Mouse (Mus musculus) embryonic facial prominence, embryonic 15.5 days (tissue): Measurements from ENCODE around the gene Fam19a5. TPM values are rescaled to one million over a fixed set of nuclear protein-coding genes. Genes with fewer than 3 reads are reported as not detected.

Experiments
- ATAC-seq: fragments of 200-750 bp; cut with Nextera tagmentation; 2 replicates; pipeline ENCODE4 v1.8.0; 2017; ENCODE audit warnings: low read depth, moderate TSS enrichment; ENCODE audit not compliant: insufficient number of reproducible peaks, low FRiP score, low TSS enrichment
- H3K27ac ChIP-seq: fragments of 300-500 bp; sonication (generic); replicated peaks from 2 replicates; pipeline ENCODE4 v1.5.1; 2015; ENCODE audit warnings: mild to moderate bottlenecking, inconsistent platforms
- H3K27me3 ChIP-seq: fragments of 300-500 bp; sonication (generic); 2 replicates; pipeline ENCODE4 v1.6.1; 2015; ENCODE audit warnings: inconsistent platforms
- H3K36me3 ChIP-seq: fragments of 300-500 bp; sonication (generic); 2 replicates; pipeline ENCODE4 v1.6.1; 2015; ENCODE audit warnings: mild to moderate bottlenecking, inconsistent platforms
- H3K4me1 ChIP-seq: fragments of 300-500 bp; sonication (generic); 2 replicates; pipeline ENCODE4 v1.6.1; 2015; ENCODE audit warnings: inconsistent platforms
- H3K4me2 ChIP-seq: fragments of 300-500 bp; sonication (generic); replicated peaks from 2 replicates; pipeline ENCODE4 v1.6.1; 2015; ENCODE audit warnings: mild to moderate bottlenecking, inconsistent platforms
- H3K4me3 ChIP-seq: fragments of 300-500 bp; sonication (generic); replicated peaks from 2 replicates; pipeline ENCODE4 v1.5.1; 2015; ENCODE audit warnings: mild to moderate bottlenecking, inconsistent platforms
- H3K9ac ChIP-seq: fragments of 300-500 bp; sonication (generic); 2 replicates; pipeline ENCODE4 v1.6.1; 2015; ENCODE audit warnings: inconsistent platforms
- H3K9me3 ChIP-seq: fragments of 300-500 bp; sonication (generic); replicated peaks from 2 replicates; pipeline ENCODE4 v1.6.1; 2016; ENCODE audit warnings: inconsistent platforms
- WGBS: fragments of 180-500 bp; shearing (Covaris S2); methylation state at CpG from one replicate; pipeline ENCODE4 v1.1.7; 2015; 5-methylcytosine and 5-hydroxymethylcytosine counted together
- polyA plus RNA-seq: library from polyadenylated mRNA; unstranded; fragments of >200 nt; fragmentation: Nextera tagmentation; extraction: Ambion mirVana; gene quantifications from 2 replicates; pipeline ENCODE4 v1.2.1, GENCODE M21; 2015

Fam19a5 gene
- polyA plus RNA-seq, 1 experiment from 2014 or later: 4.1 TPM

- H3K9ac ChIP-seq: no peak overlapping the region
- no peaks in the 10 kb centered on the region for H3K27me3 ChIP-seq
- no peak overlapping the region for H3K4me3 ChIP-seq
- no peak overlapping the region for H3K4me2 ChIP-seq
- H3K36me3 ChIP-seq: no peaks in the 10 kb centered on the region
- H3K4me1 ChIP-seq: peaks cover 6% of the 10 kb centered on the region
- 57% methylated on average over 5 of the region's 5 CpGs for WGBS
- no peaks in the 10 kb centered on the region for H3K9me3 ChIP-seq
- ATAC-seq: no peak
- no peak overlapping the region for H3K27ac ChIP-seq
These were observed 124.0 kb downstream of the Fam19a5 start for GRCm38 (mm10) chr15:87668112-87668511.

GRCm38 (mm10) chr15:87671929-87672328 is 127.8 kb downstream of the Fam19a5 start:
- Histone ChIP-seq H3K27ac (no peak overlapping the region), H3K9me3 (no peaks in the 10 kb centered on the region), H3K9ac (no peak overlapping the region), H3K4me2 (no peak overlapping the region), H3K27me3 (no peaks in the 10 kb centered on the region), H3K4me3 (no peak overlapping the region), H3K4me1 (peaks cover 6% of the 10 kb centered on the region), H3K36me3 (no peaks in the 10 kb centered on the region)
- WGBS: 77% methylated on average over 9 of the region's 9 CpGs
- ATAC-seq: no peak

GRCm38 (mm10) chr15:87678711-87679110 is 134.6 kb downstream of the Fam19a5 start:
- 43% methylated on average over 6 of the region's 6 CpGs for WGBS
- no peaks in the 10 kb centered on the region for H3K27me3 ChIP-seq
- H3K4me3 ChIP-seq: no peak overlapping the region
- H3K4me2 ChIP-seq: no peak overlapping the region
- ATAC-seq: no peak
- no peak overlapping the region for H3K9ac ChIP-seq
- H3K9me3 ChIP-seq: no peaks in the 10 kb centered on the region
- H3K4me1 ChIP-seq: peaks cover 7% of the 10 kb centered on the region; the same call in 1 of the 2 replicates
- no peak overlapping the region for H3K27ac ChIP-seq
- no peaks in the 10 kb centered on the region for H3K36me3 ChIP-seq

GRCm38 (mm10) chr15:87682410-87682809 is 138.3 kb downstream of the Fam19a5 start:
- Histone ChIP-seq H3K4me1 (peaks cover 7% of the 10 kb centered on the region; the same call in 1 of the 2 replicates), H3K4me3 (no peak overlapping the region), H3K4me2 (no peak overlapping the region), H3K36me3 (no peaks in the 10 kb centered on the region), H3K27me3 (no peaks in the 10 kb centered on the region), H3K9me3 (no peaks in the 10 kb centered on the region), H3K27ac (no peak overlapping the region), H3K9ac (no peak overlapping the region)
- no peak for ATAC-seq
- 29% methylated on average over 3 of the region's 3 CpGs for WGBS

GRCm38 (mm10) chr15:87686415-87687040 is 142.4 kb downstream of the Fam19a5 start:
- no peak overlapping the region for H3K4me3 ChIP-seq
- H3K4me1 ChIP-seq: no peaks in the 10 kb centered on the region
- no peak for ATAC-seq
- no peak overlapping the region for H3K4me2 ChIP-seq
- no peak overlapping the region for H3K9ac ChIP-seq
- H3K27me3 ChIP-seq: no peaks in the 10 kb centered on the region
- 53% methylated on average over 10 of the region's 10 CpGs for WGBS
- no peaks in the 10 kb centered on the region for H3K36me3 ChIP-seq
- H3K9me3 ChIP-seq: no peaks in the 10 kb centered on the region
- H3K27ac ChIP-seq: no peak overlapping the region

- H3K27ac ChIP-seq: no peak overlapping the region
- 73% methylated on average over 15 of the region's 15 CpGs for WGBS
- no peak overlapping the region for H3K9ac ChIP-seq
- no peaks in the 10 kb centered on the region for H3K9me3 ChIP-seq
- H3K27me3 ChIP-seq: no peaks in the 10 kb centered on the region
- ATAC-seq: no peak
- no peaks in the 10 kb centered on the region for H3K4me1 ChIP-seq
- H3K36me3 ChIP-seq: no peaks in the 10 kb centered on the region
- H3K4me3 ChIP-seq: no peak overlapping the region
- no peak overlapping the region for H3K4me2 ChIP-seq
These were observed 147.3 kb downstream of the Fam19a5 start for GRCm38 (mm10) chr15:87691271-87691955.

- no peak overlapping the region for H3K4me2 ChIP-seq
- H3K4me1 ChIP-seq: no peaks in the 10 kb centered on the region
- no peaks in the 10 kb centered on the region for H3K27me3 ChIP-seq
- no peaks in the 10 kb centered on the region for H3K9me3 ChIP-seq
- 83% methylated on average over 4 of the region's 4 CpGs for WGBS
- no peak for ATAC-seq
- H3K36me3 ChIP-seq: no peaks in the 10 kb centered on the region
- H3K4me3 ChIP-seq: no peak overlapping the region
- H3K27ac ChIP-seq: no peak overlapping the region
- H3K9ac ChIP-seq: no peak overlapping the region
These were observed 147.9 kb downstream of the Fam19a5 start for GRCm38 (mm10) chr15:87691958-87692357.

- 90% methylated on average over 7 of the region's 7 CpGs for WGBS
- Histone ChIP-seq H3K4me3 (no peak overlapping the region), H3K36me3 (no peaks in the 10 kb centered on the region), H3K27me3 (no peaks in the 10 kb centered on the region), H3K9ac (no peak overlapping the region), H3K9me3 (no peaks in the 10 kb centered on the region), H3K4me2 (no peak overlapping the region), H3K27ac (no peak overlapping the region), H3K4me1 (no peaks in the 10 kb centered on the region)
- ATAC-seq: no peak
These were observed 148.3 kb downstream of the Fam19a5 start for GRCm38 (mm10) chr15:87692394-87692793.

GRCm38 (mm10) chr15:87692865-87693513 is 148.9 kb downstream of the Fam19a5 start:
- Histone ChIP-seq H3K4me2 (no peak overlapping the region), H3K4me3 (no peak overlapping the region), H3K36me3 (no peaks in the 10 kb centered on the region), H3K27ac (no peak overlapping the region), H3K9ac (no peak overlapping the region), H3K9me3 (no peaks in the 10 kb centered on the region), H3K4me1 (no peaks in the 10 kb centered on the region), H3K27me3 (no peaks in the 10 kb centered on the region)
- ATAC-seq: no peak
- 67% methylated on average over 4 of the region's 4 CpGs for WGBS

GRCm38 (mm10) chr15:87697433-87697996 is 153.4 kb downstream of the Fam19a5 start:
- Histone ChIP-seq H3K27ac (no peak overlapping the region), H3K36me3 (no peaks in the 10 kb centered on the region), H3K9ac (no peak overlapping the region), H3K4me2 (no peak overlapping the region), H3K9me3 (no peaks in the 10 kb centered on the region; the same call in 1 of the 2 replicates), H3K4me1 (no peaks in the 10 kb centered on the region), H3K4me3 (no peak overlapping the region), H3K27me3 (no peaks in the 10 kb centered on the region)
- no peak for ATAC-seq
- 84% methylated on average over 13 of the region's 13 CpGs for WGBS

- Histone ChIP-seq H3K9ac (no peak overlapping the region), H3K27me3 (no peaks in the 10 kb centered on the region), H3K9me3 (no peaks in the 10 kb centered on the region; the same call in 1 of the 2 replicates), H3K4me3 (no peak overlapping the region), H3K27ac (no peak overlapping the region), H3K4me1 (no peaks in the 10 kb centered on the region), H3K4me2 (no peak overlapping the region), H3K36me3 (no peaks in the 10 kb centered on the region)
- WGBS: 55% methylated on average over 14 of the region's 14 CpGs
- no peak for ATAC-seq
These were observed 154.6 kb downstream of the Fam19a5 start for GRCm38 (mm10) chr15:87698562-87699320.
